Mouse (Mus musculus): ENCODE data around the gene Snx4. TPM values are rescaled to one million over a fixed set of nuclear protein-coding genes. Genes with fewer than 3 reads are reported as not detected.
"Not testable (repeated sequence)": the region's sequence is repeated elsewhere in the genome, so short reads cannot be mapped to it uniquely, and the experiment has no call there.

Gene Snx4
- 70.6 and 81.4 TPM in 2 replicates for polyA plus RNA-seq (2016; fragmentation: Nextera tagmentation; extraction: Ambion mirVana)

- Histone ChIP-seq H3K4me2 (replicated peaks) (peak within 1 kb of the TSS; percentile 72), H3K36me3 (0 out of 2 replicates have a peak, but pooled peaks cover 4% of the 10 kb centered on the region), H3K4me3 (peak within 1 kb of the TSS; percentile 95), H3K27ac (peak within 1 kb of the TSS; percentile 57), H3K27me3 (replicated peaks) (no peaks in the 10 kb centered on the region), H3K9me3 (no peaks in the 10 kb centered on the region), H3K4me1 (peaks cover 14% of the 10 kb centered on the region), H3K9ac (peak within 1 kb of the TSS; percentile 93)
- ATAC-seq (ENCODE audit: low FRiP score, low read depth): peak; percentile 94
- WGBS: under 1% methylated on average over 72 of the region's 72 CpGs
Observed at GRCm38 (mm10) chr16:33251194-33252051, at the start of gene Snx4. TSS of gene Snx4 (plus strand) at chr16:33251442.

GRCm38 (mm10) chr16:33210812-33211211 is 40.4 kb upstream of the Snx4 start:
- no peak for ATAC-seq (ENCODE audit: low FRiP score, low read depth)

GRCm38 (mm10) chr16:33216313-33217003 is 34.8 kb upstream of the Snx4 start:
- H3K27ac ChIP-seq: no peak overlapping the region
- H3K36me3 ChIP-seq: peaks cover 40% of the 10 kb centered on the region
- WGBS: 77% methylated on average over 9 of the region's 9 CpGs
- 0 out of 2 replicates have a peak, but pooled peaks cover 4% of the 10 kb centered on the region for H3K4me1 ChIP-seq
- H3K27me3 ChIP-seq (replicated peaks): no peaks in the 10 kb centered on the region
- no peak overlapping the region for H3K4me3 ChIP-seq
- no peak overlapping the region for H3K4me2 ChIP-seq (replicated peaks)
- no peak for ATAC-seq (ENCODE audit: low FRiP score, low read depth)
- no peaks in the 10 kb centered on the region for H3K9me3 ChIP-seq
- no peak overlapping the region for H3K9ac ChIP-seq

More at GRCm38 (mm10) chr16:33210812-33211211, 40.4 kb upstream of the Snx4 start:
- Histone ChIP-seq H3K27me3 (replicated peaks) (no peaks in the 10 kb centered on the region), H3K4me1 (no peaks in the 10 kb centered on the region), H3K9ac (no peak overlapping the region), H3K4me2 (replicated peaks) (no peak overlapping the region), H3K36me3 (peaks cover 57% of the 10 kb centered on the region), H3K9me3 (no peaks in the 10 kb centered on the region), H3K4me3 (no peak overlapping the region), H3K27ac (no peak overlapping the region)
- WGBS: 87% methylated on average over 2 of the region's 2 CpGs

GRCm38 (mm10) chr16:33217553-33218085 is 33.6 kb upstream of the Snx4 start:
- H3K4me1 ChIP-seq; H3K27ac ChIP-seq; H3K27me3 ChIP-seq (replicated peaks); ATAC-seq (ENCODE audit: low FRiP score, low read depth); H3K4me2 ChIP-seq (replicated peaks); H3K9me3 ChIP-seq; H3K4me3 ChIP-seq; H3K9ac ChIP-seq: not testable (repeated sequence)
- peaks cover 32% of the 10 kb centered on the region for H3K36me3 ChIP-seq
- WGBS: 95% methylated on average over 1 of the region's 3 CpGs

- H3K4me2 ChIP-seq (replicated peaks): no peak overlapping the region
- H3K4me1 ChIP-seq: no peaks in the 10 kb centered on the region
- peaks cover 39% of the 10 kb centered on the region for H3K36me3 ChIP-seq
- H3K4me3 ChIP-seq: no peak overlapping the region
- H3K9me3 ChIP-seq: no peaks in the 10 kb centered on the region
- H3K27me3 ChIP-seq (replicated peaks): no peaks in the 10 kb centered on the region
- H3K9ac ChIP-seq: no peak overlapping the region
- no peak for ATAC-seq (ENCODE audit: low FRiP score, low read depth)
- WGBS: 98% methylated on average over 3 of the region's 3 CpGs
- H3K27ac ChIP-seq: no peak overlapping the region
Observed at GRCm38 (mm10) chr16:33222482-33222881, 28.8 kb upstream of the Snx4 start.

- 95% methylated on average over 5 of the region's 5 CpGs for WGBS
- Histone ChIP-seq H3K9me3 (no peaks in the 10 kb centered on the region), H3K27me3 (replicated peaks) (no peaks in the 10 kb centered on the region), H3K9ac (no peak overlapping the region), H3K4me3 (no peak overlapping the region), H3K36me3 (peaks cover 52% of the 10 kb centered on the region), H3K27ac (no peak overlapping the region), H3K4me1 (no peaks in the 10 kb centered on the region), H3K4me2 (replicated peaks) (no peak overlapping the region)
- no peak for ATAC-seq (ENCODE audit: low FRiP score, low read depth)
Observed at GRCm38 (mm10) chr16:33224381-33224780, 26.9 kb upstream of the Snx4 start.

GRCm38 (mm10) chr16:33234128-33234527 is 17.1 kb upstream of the Snx4 start:
- Histone ChIP-seq H3K4me3 (no peak overlapping the region), H3K36me3 (peaks cover 52% of the 10 kb centered on the region), H3K27ac (no peak overlapping the region), H3K4me2 (replicated peaks) (no peak overlapping the region), H3K9me3 (no peaks in the 10 kb centered on the region), H3K9ac (no peak overlapping the region), H3K27me3 (replicated peaks) (no peaks in the 10 kb centered on the region), H3K4me1 (no peaks in the 10 kb centered on the region)
- no peak for ATAC-seq (ENCODE audit: low FRiP score, low read depth)
- 78% methylated on average over 12 of the region's 12 CpGs for WGBS

- H3K36me3 ChIP-seq: peaks cover 51% of the 10 kb centered on the region
- H3K9ac ChIP-seq: no peak overlapping the region
- H3K4me1 ChIP-seq: no peaks in the 10 kb centered on the region
- 94% methylated on average over 6 of the region's 6 CpGs for WGBS
- H3K9me3 ChIP-seq: no peaks in the 10 kb centered on the region
- H3K27me3 ChIP-seq (replicated peaks): no peaks in the 10 kb centered on the region
- no peak overlapping the region for H3K4me2 ChIP-seq (replicated peaks)
- no peak overlapping the region for H3K27ac ChIP-seq
- no peak overlapping the region for H3K4me3 ChIP-seq
- no peak for ATAC-seq (ENCODE audit: low FRiP score, low read depth)
Observed at GRCm38 (mm10) chr16:33236151-33236550, 15.1 kb upstream of the Snx4 start.

- Histone ChIP-seq H3K4me1 (no peaks in the 10 kb centered on the region), H3K9me3 (no peaks in the 10 kb centered on the region), H3K9ac (no peak overlapping the region), H3K27me3 (replicated peaks) (no peaks in the 10 kb centered on the region), H3K4me3 (no peak overlapping the region), H3K36me3 (peaks cover 75% of the 10 kb centered on the region), H3K4me2 (replicated peaks) (no peak overlapping the region), H3K27ac (no peak overlapping the region)
- no peak for ATAC-seq (ENCODE audit: low FRiP score, low read depth)
- WGBS: 96% methylated on average over 2 of the region's 2 CpGs
Observed at GRCm38 (mm10) chr16:33239305-33239704, 11.9 kb upstream of the Snx4 start.

GRCm38 (mm10) chr16:33242046-33242445 is 9.2 kb upstream of the Snx4 start:
- no peak overlapping the region for H3K27ac ChIP-seq
- no peaks in the 10 kb centered on the region for H3K27me3 ChIP-seq (replicated peaks)
- H3K36me3 ChIP-seq: peaks cover 59% of the 10 kb centered on the region
- H3K4me2 ChIP-seq (replicated peaks): no peak overlapping the region
- H3K4me1 ChIP-seq: no peaks in the 10 kb centered on the region
- H3K9ac ChIP-seq: no peak overlapping the region
- no peaks in the 10 kb centered on the region for H3K9me3 ChIP-seq
- no peak for ATAC-seq (ENCODE audit: low FRiP score, low read depth)
- WGBS: 89% methylated on average over 6 of the region's 6 CpGs
- no peak overlapping the region for H3K4me3 ChIP-seq

GRCm38 (mm10) chr16:33244136-33244691 is 7.0 kb upstream of the Snx4 start:
- Histone ChIP-seq H3K27me3 (replicated peaks) (no peaks in the 10 kb centered on the region), H3K36me3 (peaks cover 50% of the 10 kb centered on the region), H3K4me2 (replicated peaks) (no peak overlapping the region), H3K4me3 (no peak overlapping the region), H3K4me1 (no peaks in the 10 kb centered on the region), H3K27ac (no peak overlapping the region), H3K9me3 (no peaks in the 10 kb centered on the region), H3K9ac (no peak overlapping the region)
- no peak for ATAC-seq (ENCODE audit: low FRiP score, low read depth)
- 87% methylated on average over 6 of the region's 6 CpGs for WGBS

GRCm38 (mm10) chr16:33244933-33245470 is 6.2 kb upstream of the Snx4 start:
- no peaks in the 10 kb centered on the region for H3K27me3 ChIP-seq (replicated peaks)
- no peaks in the 10 kb centered on the region for H3K9me3 ChIP-seq
- no peak for ATAC-seq (ENCODE audit: low FRiP score, low read depth)
- H3K36me3 ChIP-seq: peaks cover 42% of the 10 kb centered on the region
- H3K4me3 ChIP-seq: no peak overlapping the region
- no peaks in the 10 kb centered on the region for H3K4me1 ChIP-seq
- 96% methylated on average over 9 of the region's 9 CpGs for WGBS
- H3K27ac ChIP-seq: no peak overlapping the region
- no peak overlapping the region for H3K4me2 ChIP-seq (replicated peaks)
- no peak overlapping the region for H3K9ac ChIP-seq
